Mouse (Mus musculus): Measurements from ENCODE around the gene Lrrc36.

DNA sequence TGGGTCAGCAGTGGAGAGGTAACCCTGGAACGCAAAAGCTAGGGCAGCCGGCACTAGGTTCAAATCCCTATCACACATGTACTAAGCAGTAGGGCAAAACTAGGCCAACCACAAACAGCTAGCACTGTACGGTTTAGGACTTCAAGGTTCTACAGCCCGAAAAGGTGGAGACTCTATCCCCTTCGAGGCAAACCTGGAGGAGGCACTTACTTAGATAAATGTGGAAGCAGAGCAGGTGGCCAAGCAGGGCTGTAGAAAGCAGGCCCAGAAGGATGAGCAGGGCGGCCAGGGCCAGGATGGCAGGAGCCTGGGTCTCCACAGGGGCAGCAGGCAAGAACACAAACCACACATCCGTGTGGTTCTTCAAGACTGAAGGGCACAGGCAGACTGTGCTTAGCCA lies 62.8 kb downstream of the Lrrc36 start:
- TF ChIP-seq CTCF (conservative IDR thresholded peaks at IDR 0.05; ENCODE audit: low read length) (no peak), POU5F1 (IDR thresholded peaks at IDR 0.05; ENCODE audit: borderline replicate concordance, low read length) (no peak)

All from E14TG2a.4 (cell line).